Mouse (Mus musculus): ENCODE results near the gene Srgn.
A peak's percentile ranks its signal among the peaks of the same experiment; 100 is the strongest.
"Not testable (repeated sequence)": the region's sequence is repeated elsewhere in the genome, so short reads cannot be mapped to it uniquely, and the experiment has no call there.

Gene Srgn

GRCm38 (mm10) chr10:62520911-62521310 lies 6.3 kb downstream of the Srgn start:
- no peak for DNase-seq

DNA sequence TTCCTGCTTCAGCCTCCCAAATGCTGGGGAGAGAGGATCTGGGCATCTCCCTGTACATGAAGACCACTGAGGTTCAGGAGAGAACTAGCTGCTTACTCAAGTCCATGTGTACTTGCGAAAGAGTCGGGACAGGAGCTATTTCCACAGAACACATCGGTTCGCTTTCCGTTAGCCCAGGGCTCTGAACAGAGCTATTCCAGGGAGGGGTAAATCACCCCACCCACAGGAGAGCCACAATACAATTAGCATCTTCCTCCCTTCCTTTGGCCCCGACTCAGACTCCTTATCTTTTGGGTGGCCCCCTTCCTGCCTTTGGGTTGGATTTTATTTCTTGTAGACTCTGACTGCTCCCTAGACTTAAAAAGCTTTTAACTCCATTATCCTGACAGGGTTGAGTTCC lies 9.7 kb downstream of the Srgn start:
- no peak for DNase-seq

GRCm38 (mm10) chr10:62512855-62513254 lies 14.4 kb downstream of the Srgn start:
- DNase-seq = no peak

GRCm38 (mm10) chr10:62511528-62511927 lies 15.7 kb downstream of the Srgn start:
- no peak for DNase-seq

DNA sequence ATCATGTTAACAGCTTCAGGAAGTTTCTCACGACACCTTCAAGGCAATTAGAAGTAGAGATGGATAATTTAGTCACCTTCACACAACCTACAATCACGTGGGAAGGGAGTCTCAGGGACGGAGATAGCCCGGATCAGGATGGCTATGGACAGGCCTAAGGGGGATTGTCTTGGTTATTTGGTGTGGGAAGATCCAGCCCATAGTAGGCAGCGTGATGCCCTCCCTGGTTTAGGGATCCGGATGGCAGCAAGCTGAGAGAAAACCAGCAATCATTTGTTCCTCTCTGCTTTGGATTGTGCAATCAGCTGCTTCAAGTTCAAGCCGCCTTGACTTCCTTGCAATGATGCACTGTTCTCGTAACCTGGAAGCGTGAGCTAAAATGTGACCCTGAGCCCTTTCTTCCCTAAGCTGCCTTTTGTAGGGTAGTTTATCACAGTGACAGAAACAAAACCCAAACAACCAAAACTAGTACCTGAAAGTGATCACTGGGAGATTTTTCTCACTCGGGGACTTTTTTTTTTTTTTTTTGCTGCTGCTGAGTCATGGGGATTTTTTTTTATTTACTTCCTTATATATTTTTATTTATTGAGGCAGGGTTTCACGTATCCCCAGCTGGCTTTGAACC lies 18.1 kb downstream of the Srgn start:
- DNase-seq = no peak

- no peak for DNase-seq
Observed at GRCm38 (mm10) chr10:62508459-62508858, 18.8 kb downstream of the Srgn start.

DNA sequence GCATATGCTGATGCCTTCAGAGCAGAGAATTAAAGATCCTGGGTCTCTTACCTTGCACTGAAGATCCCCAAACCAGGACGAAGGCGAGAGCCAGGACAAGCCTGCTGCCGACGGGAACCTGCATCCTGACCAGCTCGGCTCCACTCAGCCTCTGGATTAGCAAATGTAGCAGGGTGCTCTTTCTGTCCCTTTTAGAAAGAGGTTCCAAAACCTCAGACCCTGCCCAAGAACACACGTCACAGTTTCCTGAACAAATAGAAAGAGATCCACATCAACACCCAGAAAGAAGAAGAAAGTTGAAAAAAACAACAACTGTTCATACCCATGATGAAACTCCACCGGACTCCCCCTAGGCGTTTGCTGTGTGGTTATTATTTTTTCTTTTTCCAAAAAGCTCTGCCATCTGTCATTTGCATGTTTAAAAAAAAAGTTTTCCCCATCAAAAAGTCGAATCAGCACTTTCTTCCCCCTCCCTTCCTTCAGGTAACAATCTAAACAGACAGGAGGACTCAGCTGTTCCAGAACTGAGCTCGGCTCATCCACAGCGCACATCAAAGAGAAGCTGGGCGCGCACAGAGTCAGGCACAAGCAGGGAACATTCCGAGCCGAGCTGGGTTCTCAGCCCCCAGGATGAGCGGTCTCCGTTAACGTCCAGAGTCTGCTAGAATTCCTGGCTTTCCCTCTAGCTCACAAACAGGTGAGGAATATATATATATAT lies 19.5 kb downstream of the Srgn start:
- DNase-seq = peak; percentile 13

DNA sequence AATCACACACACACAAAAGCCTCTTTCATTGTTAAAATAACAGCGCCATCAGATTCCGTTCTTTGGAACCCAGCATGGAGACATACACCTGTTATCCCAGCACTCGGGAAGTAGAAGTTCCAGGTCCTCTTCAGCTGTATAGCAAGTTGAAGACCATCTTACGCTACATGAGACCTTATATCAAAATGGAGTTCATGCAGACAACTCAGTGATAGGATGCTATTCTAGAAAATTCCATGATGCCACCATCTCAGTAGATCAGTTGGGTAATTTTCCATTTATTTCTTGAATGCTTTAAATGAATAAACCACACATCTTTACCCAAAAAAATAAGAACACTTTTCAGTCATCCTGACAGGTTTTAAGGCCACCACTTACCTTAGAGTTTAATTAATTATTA lies 20.2 kb downstream of the Srgn start:
- DNase-seq = no peak

DNA sequence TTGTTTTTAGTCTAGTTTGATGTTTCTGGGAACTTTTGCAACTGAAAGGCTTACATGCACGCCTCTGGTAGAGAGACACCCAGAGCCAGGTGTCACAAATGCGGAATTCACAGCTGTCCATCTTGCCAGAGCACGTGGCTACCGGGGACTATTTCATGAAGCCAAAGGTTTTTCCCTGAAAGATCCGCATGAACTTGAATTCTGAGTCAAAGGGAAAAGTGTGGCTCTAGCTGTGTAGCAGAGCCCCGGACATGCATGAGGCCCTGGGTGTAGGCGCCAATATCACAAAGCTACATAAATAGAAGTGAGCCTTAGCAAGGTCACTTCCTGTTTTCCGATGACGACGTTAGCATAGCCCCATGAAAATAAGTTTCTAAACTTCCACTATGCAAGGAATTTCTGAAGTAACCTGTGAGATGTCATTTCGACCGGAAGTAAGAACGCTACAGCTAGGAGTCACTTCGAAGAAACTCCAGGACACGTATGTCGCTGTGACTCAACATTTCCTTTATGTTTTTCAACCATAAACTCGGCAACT lies 21.2 kb downstream of the Srgn start:
- DNase-seq = no peak

GRCm38 (mm10) chr10:62505224-62505983 lies 21.8 kb downstream of the Srgn start:
- no peak for DNase-seq

- DNase-seq = no peak
Observed at GRCm38 (mm10) chr10:62503836-62504628, 23.2 kb downstream of the Srgn start.

- no peak for DNase-seq
Observed at GRCm38 (mm10) chr10:62503353-62503752, 23.9 kb downstream of the Srgn start.

GRCm38 (mm10) chr10:62501951-62502350 lies 25.3 kb downstream of the Srgn start:
- DNase-seq = no peak

DNA sequence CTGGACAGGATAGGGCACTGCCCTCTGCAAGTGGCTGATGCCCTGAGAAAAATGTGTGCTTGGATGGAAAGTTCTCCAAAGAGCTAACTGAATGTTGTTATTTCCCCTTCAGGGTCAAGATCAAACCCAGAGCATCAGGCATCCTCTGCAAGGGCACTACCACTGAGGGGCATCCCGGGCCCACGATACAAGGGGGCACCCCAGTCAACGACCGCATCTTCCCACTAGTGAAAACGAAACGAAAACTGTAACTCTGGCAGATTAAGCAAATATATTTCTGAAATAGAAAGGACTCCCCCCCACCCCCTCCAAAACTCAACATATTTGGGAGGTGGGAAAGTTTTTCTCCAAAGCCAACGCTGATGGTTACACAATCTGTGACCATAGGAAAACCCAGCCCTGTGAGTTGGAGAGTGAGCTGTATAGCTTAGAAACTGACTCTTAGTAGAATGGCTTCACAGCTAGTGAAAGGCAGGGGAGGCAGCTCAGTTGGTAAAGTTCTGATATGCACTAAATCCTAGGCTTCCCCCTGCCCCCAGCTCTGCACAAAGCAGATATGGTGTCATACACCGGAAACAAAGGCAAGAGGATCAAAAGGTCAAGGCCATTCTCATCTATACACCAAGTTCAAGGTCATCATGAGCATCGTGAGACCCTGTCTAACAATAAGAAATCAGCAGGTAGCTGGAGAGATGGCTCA lies 26.2 kb downstream of the Srgn start:
- DNase-seq = no peak

GRCm38 (mm10) chr10:62500088-62500915 lies 26.9 kb downstream of the Srgn start:
- DNase-seq = peak; percentile 22

- DNase-seq = not testable (repeated sequence)
Observed at GRCm38 (mm10) chr10:62491681-62492080, 35.6 kb downstream of the Srgn start.

- peak; percentile 14 for DNase-seq
Observed at GRCm38 (mm10) chr10:62488266-62488665, 39.0 kb downstream of the Srgn start.

DNA sequence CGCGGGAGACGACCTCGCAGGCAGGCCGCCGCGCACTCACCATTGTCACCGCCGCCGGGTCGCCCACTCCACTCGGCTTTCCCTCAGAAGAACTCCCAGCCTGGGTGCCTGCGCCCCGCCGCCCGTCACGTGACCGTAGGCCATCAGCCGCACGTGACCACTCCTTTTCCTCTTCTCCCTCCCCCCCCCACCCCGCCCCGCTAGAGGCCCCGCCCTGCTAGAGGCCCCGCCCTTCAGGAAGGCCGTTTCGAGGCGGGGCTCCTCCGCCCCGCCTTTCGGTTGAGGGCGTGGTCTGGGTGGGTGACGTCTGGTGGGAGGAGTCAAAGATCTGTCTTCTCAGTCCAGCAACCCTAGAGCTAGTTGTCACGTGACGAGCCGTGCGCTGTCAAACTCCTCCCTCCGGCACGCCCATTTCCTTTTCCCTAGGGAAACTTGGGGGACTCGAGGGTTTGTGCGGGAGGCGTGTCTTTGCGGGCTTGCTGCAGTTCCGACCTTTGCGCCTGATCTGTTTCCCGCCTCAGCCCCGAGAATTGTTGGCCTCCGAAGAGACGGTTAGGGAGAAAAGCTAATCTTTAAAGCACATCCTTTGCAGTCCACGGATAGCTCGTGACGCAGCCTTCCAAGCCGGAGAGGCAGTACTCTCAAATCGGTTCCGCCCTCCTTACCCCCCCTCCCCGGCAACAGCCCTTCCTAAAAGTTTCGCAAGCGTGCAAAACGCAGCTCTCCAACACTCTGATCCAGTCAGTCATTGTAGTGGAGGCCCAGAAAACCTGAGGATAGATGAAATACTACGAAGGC lies 40.4 kb downstream of the Srgn start, which contains the start of gene Vps26a:
Vps26a (minus strand) TSS at position 188 of the 798 bp plus-strand sequence.
- DNase-seq = peak; percentile 94

- DNase-seq = no peak
Observed at GRCm38 (mm10) chr10:62485878-62486582, 41.2 kb downstream of the Srgn start.

Measured in right cerebral cortex, postnatal 14 days (tissue).